Mouse (Mus musculus): ENCODE measurements around the gene Slc22a14. TPM values are rescaled to one million over a fixed set of nuclear protein-coding genes. Genes with fewer than 3 reads are reported as not detected.

Slc22a14 gene
- total RNA-seq, 1 experiment from 2014 or later, result not detected

DNA sequence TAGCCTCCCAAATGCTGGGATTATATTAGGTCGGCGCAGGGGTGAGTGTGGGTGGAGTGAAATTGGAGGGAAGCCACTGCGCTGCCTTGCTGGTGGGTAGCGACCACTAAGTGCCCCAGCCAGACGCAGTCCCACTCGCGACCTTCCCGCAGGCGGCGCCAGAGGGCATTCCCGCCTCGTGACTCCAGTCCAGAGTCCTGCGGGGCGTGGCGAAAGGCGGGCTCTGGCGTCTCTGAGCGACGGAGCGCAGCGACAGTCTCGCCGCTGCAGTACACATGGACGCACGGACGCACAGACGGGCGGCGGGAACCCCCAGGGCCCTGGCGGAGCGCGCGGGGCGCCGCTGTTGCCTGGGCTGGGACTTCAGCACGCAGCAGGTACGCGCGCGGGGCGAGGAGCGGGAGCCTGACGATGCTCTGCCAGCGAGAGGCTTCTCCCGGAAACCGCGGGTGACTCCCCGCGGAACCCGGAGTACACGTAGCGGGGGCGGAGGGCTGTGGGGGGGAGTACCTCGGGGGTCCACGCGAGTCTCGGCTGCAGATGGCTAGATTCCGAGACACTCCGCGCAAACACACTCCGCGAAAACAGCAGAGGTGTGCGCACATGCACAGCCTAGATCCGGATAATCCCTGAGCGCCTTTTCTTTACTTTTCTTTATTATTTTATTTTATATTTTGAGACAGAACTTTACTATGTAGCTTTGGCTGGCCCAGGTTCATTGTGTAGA, 7.9 kb downstream of the Slc22a14 start, which contains the start of gene Xylb:
Gene Xylb (plus strand): TSS at position 51 of the 727 bp plus-strand sequence.
- DNase-seq, result peak; percentile 96

DNA sequence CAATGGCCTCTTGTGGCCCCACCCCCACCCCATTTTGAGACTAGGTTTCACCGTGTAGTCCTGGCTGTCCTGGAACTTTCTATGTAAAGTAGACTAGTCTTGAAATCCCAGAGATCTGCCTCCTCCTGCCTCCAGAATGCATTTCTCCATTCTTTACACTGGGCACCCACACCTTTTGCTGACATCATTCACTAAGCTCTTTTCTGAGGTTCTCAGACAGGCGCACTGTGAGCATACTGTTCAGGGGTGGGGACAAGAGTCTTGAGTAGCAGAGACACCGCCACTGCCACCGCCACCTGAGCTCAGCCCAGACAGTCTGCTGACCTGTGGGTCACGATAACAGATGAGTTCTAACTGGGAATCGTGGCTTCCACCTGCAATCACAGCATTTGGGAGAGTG, 9.4 kb downstream of the Slc22a14 start:
- no peak for DNase-seq

DNA sequence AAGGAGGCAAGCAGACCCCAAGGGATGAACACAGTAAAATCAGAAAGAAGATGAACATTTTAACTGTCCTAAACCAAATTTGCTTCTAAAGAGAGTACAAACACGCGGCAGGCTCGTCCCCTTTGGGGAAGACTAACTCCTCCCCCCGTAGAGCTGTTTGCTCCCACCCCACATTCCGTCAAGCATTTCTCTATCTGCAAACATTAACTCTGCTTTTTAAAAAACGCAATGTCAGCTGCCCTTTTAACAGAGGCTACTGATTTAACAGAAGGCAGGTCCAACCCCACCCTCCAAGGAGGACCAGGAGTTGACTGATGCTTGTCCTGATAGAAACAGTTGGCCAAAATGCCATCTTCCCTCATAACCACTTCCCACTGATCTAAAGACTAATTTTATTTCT, 11.4 kb downstream of the Slc22a14 start:
- DNase-seq, result no peak

DNA sequence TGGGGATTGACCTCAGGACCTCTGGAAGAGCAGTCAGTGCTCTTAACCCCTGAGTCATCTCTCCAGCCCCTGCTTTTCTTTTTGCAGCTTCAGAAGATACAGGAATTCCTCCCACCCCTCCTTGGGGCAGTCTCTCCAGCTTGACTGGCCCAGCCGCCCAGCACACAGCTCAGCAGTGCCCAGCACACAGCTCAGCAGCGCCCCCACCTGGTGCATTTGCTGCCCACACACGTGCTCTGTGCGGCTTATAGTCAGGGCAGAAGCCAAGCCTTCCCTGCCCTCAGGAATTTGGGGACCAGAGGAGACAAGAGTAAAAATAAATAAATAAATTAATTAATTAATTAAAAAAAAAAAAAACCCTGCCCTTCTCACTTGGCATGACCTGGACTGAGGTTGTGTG, 13.3 kb downstream of the Slc22a14 start:
- DNase-seq, result peak; percentile 93

DNA sequence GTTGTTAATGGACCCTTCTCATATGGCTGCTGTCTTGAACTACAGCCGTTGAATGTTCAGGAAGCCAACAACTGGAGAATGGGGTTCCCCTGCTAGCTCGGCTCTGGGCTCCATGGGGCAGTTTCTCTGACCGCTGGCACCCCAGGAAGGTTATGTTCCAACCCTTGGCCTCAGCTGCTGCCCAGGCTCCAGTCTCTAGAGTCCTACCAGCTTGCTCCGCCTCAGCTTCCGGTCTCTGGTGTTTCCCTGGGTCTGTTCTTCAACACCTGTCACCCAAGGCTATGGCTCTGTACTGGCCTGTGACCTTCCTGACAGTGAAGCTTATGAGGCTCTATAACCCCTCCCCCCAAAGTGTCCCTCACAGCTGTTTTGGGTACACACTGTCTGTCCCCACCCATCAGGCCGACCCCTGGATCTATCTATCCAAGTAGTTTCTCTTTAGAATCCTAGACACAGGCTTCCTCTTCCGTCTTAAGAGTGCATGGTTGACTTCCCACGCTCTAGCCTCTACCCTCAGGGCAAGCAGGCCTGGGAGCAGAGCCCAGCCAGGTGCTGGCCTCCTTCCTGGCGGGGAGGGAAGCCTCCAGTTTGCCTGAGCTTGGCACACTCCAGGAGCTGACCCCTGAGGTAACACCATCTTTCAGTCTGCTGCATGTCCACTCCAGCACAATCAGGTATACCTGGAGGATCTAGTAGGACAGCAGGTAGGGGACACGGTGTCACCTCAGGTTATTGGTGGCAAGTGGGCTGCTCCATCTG, 14.2 kb downstream of the Slc22a14 start:
- peak; percentile 54 for DNase-seq

DNA sequence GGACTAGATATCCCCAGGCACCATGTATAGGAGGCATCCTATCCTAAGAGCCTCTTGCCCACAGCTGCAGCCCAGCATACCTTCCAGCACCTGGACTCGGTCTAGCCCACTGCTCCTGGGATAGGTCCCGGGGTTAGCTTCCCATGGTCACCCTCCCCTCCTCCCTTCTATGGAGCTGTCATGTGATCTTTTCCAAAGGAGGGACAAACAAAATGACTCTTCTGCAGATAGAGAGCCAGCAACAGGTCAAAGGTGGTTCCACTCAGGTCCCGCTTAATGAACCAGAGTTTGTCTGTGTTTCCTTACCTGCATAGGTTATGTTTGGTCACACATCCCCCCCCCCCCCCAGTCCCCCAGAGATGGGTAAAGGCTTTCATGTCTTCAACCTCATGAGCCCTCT, 14.8 kb downstream of the Slc22a14 start:
- no peak for DNase-seq

DNA sequence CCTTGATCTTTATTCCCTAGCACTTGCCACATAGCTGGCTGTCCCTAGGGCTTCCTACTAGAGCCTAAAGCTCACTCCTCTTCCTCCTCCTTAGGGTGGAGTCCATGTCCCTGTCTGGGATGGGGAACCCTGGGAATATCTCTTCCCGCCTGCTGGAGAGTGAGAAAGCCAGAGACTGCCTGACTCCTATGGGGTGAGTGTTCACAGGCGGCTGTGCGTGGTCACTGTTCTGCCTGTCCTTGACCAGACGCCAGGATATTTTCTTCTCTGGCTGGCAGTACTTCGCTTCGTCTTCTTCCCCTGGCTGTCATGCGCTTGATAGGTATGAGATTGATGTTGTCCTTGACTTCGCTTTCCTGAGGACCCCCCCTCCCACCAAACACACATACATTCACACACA, 19.0 kb downstream of the Slc22a14 start:
- peak; percentile 67 for DNase-seq

DNA sequence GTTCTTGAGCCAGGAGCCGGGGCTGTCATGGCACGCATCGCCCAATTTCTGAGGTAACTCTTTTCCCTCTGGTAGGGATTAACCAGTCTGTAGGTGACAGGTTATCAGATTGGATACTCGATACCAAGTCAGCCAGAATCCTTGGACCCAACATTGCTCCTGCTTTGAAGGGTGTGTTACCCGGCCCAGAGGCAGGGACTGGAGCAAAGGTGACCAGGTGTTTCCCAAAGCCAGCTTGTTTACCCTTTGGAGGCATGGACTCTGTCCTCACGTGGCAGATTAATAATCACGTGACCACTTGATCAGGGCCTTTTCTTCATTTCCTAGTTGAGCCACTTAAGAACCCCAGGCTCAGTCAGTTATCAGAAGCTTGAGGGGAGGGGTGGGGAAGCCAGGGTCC, 22.6 kb downstream of the Slc22a14 start:
- DNase-seq, result no peak

DNA sequence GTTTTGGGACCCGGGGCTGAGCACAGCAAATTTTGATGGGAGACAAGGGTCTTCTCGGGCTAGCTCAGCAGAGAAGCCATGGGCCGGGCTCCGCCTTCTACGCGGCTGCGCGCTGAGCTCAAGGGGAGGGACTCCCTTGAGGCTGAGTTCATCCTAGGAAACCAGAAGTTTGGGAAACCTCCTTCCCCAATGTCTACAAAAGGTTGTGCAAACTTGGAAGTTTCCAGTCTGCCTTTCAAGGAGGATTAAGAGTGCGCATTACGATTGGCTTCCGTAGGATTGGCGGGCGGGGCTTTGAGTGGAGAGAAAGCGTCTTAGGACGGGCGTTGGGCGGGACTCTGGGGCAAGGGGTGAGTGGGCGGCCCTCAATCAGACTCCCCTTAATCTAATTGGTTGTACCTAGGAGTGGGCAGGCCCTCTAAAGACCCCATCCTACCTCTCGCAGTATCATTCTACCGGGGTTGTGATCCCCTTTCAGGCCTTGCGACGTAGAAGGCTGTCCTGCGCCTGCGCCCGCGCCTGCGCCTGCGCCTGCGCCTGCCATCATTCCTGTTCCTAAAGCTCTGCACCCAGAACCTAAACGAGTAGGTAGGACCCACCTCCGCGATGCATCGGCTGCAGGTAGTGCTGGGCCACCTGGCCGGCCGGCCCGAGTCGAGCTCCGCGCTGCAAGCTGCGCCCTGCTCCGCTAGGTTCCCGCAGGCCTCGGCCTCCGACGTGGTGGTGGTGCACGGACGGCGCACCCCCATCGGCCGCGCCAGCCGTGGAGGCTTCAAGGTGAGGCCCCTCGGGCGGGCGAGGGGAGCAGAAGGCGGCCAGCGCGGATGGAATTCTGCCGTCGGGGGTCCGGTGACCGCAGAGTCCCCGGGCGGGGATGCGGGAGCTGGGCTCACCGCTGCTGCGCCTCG, 24.2 kb downstream of the Slc22a14 start, which contains the start of gene Myd88:
Gene Myd88 (minus strand): TSS at position 503 of the 908 bp plus-strand sequence.
- peak; percentile 97 for DNase-seq

DNA sequence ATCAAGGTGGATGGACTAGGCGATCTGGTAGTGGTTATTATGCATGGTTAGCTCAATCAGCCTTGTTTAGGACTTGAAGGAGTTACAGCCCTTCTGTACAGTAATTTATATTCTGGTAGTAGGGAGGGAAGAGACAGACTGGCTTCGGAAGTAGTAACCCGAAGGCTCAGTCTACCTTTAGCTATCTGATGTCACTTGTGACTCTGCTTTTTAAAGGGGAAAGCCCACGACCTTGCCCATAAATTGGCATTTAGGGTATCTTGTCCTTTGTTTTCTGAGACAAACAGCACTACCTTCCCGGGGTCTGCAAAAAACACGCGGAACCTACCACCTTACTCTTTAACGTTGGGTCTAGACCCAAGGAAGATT, 25.2 kb downstream of the Slc22a14 start:
- DNase-seq, result no peak

DNA sequence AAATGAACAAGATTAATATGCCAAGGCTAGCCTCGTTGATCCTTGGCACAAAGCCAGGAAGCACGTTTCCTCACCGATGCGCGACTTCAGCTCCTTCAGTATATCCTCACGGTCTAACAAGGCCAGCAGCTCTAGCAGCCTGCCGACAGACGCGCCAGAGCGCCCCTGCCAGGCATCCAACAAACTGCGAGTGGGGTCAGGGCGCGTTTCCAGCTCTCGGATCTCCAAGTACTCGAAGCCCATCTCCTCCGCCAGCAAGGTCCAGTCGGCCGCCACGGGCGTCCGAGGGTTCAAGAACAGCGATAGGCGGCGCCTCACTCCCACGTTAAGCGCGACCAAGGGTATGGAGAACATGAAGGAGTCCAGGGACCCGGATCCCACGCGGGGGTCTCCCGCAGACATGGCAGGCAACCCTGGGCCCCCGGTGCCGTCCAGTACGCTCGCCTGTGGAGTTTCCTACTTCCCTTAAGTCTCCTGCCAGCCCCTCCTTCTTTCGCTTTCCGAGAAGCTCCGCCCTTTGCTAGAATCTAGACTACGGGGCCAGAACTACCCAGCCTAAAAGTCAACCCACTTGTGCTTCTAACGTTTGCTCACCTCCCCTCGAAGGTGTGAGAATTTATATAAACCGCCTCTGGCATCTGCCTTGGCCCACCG, 25.7 kb downstream of the Slc22a14 start, which contains the start of gene Acaa1a:
Gene Acaa1a (plus strand): TSS at position 119 of the 654 bp plus-strand sequence.
- peak; percentile 84 for DNase-seq

DNA sequence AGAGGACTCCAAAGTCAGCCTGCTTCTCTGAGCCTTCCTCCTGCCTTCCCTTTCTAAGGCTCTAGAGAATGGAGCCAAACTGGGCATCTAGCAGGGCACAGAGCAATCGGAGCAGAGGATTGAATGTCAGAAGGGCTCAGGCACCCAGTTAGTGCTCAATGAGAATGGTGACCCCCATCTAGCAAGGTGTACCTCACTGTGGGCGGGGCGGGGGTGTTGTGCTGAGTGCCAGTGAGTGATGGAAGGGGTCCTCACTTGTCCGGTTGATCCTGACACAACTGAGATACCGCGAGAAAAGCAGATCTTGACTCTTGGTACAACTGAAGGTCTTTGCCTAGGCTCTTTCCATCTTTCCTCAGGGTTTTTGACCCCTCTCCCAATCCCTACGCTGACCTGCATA, 26.2 kb downstream of the Slc22a14 start:
- DNase-seq, result no peak

DNA sequence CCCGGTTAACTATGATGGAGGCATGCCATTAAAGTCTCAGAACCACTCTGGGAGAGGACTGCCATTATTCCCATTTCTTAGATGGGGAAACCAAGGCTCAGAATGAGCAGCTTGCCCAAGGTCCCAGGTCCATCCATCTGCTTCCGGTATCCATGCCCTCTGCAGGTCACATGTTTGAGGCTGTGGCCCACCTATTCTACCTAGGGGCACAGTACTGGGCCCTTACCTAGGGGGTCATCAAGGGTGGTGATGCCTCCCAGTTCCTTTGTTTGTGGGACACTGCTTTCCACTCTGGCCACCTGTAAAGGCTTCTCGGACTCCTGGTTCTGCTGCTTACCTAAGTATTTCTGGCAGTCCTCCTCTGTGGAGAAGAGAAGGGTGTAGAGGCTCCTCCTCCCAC, 27.0 kb downstream of the Slc22a14 start:
- DNase-seq, result no peak

DNA sequence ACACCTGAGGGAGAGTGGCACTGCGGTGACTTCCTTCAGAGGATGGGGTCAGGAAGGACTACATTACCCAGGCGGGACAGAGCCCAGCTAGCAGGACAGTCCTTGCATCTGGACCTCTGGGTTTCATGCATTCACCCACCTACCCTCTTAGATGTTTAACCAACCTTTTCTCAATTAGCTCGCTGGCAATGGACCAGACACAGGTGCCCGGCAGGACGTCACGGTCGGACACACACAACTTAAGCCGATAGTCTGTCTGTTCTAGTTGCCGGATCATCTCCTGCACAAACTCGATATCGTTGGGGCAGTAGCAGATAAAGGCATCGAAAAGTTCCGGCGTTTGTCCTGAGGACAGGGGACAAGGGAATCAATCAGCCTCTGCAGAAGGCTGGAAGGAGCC, 27.5 kb downstream of the Slc22a14 start:
- DNase-seq, result no peak

DNA sequence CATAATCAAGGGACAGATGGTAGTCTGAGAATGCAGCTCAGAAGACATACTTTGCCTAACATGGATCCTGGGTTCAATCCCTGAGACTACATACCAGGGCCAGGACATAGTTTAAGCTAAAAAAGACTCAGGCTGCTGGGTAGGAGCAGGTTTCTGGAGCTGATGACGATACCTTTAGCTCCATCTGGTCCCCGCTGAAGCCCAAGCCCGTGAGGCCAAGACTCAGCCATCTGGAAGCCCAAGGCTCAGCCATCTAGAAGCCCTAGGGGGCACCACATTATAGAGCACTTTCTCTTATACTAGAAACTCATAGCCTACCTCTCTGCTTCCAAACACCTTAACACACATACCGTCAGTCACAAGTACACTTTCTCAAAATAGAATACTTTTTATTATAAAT, 29.8 kb downstream of the Slc22a14 start:
- no peak for DNase-seq

DNA sequence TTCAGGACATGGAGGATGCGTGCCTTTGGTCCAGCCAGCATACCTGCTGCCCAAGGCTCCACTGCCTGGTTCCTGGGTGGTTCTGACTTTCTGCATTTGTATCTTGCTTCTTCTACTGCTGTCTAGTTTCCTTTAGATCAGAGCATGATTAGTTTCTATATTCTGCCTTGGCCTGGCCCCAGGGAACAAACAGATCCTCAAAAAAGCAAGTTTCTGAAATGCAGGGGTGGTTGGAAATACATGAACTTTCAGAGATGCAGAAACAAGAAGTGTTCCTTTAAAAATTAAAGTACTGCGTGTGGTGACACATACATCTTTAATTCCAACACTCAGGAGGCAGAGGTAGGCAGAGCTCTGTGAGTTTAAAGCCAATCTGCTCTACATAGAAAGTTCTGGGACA, 30.5 kb downstream of the Slc22a14 start:
- no peak for DNase-seq

DNA sequence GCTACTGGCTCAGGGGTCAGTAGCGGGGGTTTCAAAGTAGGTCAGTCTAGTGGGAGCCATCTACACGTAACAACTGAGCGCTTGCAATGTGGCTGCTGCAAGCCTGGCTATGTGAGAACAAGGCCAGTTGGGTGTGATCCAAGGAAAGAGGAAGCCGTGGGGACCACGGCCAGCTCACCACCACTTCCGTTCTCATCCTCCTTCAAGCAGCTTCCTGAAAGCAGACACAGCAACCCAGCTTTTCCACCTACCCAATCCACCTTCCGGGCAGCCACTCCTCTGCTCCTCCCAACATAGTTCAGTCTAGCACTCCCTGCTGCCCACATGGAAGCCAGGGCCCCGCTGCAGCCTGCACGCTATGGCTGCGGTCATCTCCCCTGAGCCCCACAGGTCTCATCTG, 31.0 kb downstream of the Slc22a14 start:
- DNase-seq, result peak; percentile 70

DNA sequence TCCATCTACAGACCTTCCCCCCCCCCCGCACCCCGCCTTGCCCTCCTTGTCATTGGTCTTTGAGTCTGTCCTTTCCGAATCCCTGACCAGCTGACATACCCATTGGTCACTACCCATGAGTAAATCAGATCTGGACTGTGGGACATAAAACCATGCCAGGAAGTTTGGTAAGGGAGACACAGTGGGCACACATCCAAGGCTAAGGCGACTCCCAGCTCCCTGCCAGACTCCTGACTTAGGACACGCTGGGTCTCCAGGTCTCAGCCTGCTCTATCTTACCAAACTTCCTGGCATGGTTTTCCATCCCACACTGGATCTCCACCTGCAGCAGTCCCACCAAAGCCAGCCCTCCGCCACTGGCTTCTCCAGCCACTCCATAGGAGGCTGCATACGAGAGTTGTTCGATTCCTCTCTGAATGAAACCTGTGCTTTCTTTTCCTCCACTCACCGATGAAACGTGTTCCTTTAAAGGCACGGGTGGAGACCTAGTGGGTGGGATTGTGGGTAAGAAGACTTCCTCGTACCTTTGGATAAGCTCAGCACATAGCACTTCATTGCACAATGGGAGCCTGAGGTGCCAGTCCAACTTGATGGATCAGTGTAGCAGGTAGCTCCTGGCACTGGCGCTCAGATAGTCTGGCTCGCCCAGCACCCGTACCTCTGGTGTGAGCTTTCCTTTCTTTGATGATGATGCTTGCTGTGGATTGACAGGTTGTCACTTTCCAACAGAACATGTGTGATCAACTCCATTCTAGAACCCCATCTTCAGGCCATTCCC, 35.0 kb downstream of the Slc22a14 start:
- peak; percentile 80 for DNase-seq

DNA sequence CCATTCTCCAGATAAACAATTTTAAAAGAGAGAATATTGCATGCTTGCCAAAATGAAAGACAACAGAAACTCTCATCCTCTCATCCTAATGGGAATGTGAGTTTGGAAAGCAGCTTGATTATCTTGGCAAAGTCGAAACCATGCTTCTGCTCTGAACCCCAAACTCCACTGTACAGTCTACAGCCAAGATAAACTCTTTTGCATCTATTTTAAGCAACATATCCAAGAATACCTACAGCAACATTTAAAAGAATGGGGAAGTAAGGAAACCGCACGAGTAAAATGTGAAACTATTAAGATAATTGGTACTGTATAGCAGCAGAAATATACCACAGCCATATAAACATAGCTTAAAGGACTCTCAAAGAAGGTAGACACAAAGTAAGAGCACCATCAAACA, 36.9 kb downstream of the Slc22a14 start:
- no peak for DNase-seq

DNA sequence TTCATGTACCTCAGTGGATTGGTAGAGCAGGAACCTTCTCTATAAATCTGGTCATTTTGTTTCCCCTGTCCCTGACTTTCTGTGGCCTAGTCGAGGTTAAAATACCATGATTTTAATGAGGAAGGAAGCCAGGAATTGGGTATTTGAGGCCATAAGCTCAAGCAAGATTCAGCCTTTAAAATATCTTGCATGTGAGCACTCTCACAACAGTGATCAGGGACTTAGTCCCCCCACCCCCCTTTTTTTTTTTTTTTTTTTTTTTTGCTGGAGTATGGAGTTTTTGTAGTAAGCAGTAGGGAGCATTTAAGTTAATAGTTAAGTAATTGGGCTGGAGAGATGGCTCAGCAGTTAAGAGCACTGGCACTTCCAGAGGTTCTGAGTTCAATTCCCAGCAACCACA, 41.2 kb downstream of the Slc22a14 start:
- DNase-seq, result no peak

DNA sequence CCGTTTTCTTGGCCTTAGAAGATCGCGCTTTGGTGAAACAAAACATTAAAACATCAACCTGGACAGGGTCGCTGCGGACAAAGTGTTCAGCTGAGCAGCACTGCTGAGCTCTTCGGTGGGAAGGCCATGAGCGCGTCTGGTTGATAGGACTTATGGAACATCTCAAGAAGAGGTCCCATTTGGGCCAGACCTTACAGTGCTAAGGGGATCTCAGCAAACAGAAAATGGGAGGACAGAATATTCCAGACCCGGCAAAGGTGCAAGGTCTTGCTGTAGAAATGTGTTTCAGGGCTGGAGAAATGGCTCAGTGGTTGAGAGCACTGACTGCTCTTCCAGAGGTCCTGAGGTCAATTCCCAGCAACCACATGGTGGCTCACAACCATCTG, 42.1 kb downstream of the Slc22a14 start:
- DNase-seq, result no peak

Measured in adrenal gland, postnatal 14 days (tissue).